Mouse (Mus musculus): ENCODE results near the gene Cgrrf1.

The Cgrrf1 gene

DNA sequence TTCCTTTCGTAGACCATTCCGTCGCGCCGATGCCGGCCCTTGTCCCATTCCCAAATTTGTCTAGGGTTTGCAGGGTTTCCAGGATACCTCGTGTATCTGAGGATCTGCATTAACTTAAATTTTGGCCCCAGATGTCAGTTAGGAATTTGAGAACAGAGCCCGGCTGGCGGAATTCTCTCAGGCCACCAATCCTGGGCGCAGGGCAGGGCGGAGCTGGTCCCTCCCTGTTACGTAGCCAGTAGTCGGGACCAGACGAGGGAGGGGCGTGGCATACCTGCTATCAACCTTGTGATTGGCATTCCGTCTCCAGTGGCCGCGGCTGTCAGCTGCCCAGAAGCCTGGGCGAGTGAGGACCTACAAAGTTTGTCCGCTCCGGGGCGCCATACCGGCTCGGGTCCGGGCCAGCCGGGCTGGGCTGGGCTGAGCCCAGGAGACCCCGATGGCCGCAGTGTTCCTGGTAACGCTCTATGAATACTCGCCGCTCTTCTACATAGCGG lies at the start of gene Cgrrf1:
Cgrrf1 (plus strand) TSS at position 289 of the 497 bp plus-strand sequence.
- in situ Hi-C loops (cut with MboI, MseI) = no loop called here

DNA sequence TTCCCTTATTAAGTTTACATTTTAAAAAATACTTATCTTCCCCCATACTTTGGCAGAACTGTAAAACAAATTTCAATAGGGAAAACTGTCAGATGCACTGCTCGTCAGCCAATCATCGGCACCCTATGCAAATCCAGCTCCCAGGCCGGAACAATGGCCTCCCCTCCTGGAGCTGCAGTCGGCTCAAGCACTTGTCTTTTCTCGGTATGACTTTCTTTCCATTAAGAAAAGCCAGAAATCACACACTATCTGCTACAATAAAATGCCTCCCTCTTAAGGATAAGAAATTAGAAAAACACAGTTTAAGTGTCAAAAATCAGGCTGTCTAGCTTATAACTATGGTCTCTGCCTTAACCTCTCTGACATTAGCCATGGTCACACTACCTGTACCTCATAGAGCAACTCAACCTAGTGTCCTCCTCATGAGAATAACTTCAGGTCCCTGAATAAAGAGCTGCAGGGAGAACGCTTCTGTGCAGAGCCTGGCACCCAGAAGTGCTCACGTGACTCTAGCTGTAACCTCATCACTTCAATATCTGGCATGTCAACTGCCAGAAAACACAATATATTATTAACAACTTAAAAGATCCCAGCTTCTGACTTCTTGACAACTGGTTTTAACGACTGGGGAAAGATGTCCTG lies 49.6 kb upstream of the Cgrrf1 start:
- in situ Hi-C loops (cut with MboI, MseI) = loop anchor here (25.0 kb wide), 1 partner anchor 1395 kb away; no protein-coding TSS in a partner anchor

DNA sequence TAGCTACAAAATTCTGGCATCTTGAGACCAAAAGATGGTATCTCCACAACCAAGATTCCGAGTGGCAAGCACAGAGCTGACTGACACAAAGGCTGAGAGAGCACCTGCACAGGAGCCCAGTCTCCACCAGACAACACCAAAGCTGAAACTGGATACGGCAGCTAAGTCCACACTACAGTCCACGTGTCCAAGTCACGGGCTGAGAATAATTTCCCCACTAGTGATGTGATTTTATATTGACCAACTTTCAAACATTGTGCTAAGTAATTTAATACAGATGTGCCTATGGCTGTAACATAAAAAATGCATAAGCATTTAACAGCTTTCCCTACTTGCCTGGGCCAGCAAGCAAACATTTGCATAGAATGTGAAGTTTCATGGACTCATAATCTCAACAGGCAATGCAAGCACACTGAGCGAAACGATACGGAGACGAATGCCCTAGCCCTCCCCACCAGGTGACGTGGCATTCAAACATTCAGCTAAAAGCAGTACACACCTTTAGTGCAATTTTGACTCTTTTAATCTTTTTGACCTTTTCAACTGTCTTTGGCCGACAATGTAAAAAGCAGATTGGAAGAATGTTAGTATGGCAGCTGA lies 48.5 kb upstream of the Cgrrf1 start:
- in situ Hi-C loops (cut with MboI, MseI) = loop anchor here (25.0 kb wide), 1 partner anchor 1396 kb away; no protein-coding TSS in a partner anchor

DNA sequence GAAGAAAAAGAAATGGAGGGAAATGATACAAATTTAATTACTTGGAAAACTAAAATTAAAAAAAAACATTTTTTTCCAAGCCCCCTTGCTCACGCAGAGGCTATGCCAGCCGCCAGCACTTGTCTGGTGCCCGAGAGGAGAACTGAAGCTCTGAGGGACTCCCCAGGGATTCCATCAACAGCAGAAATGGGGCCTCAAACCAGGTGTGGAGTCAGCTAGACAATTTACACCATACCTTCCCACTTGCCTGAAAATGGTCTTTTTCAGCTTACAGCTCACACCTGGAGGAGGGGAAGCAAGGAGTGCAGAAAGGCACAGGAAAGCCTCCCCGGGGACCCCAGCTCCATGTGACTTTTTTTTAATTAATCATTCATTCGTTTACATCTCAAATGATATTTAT lies 46.7 kb upstream of the Cgrrf1 start:
- in situ Hi-C loops (cut with MboI, MseI) = loop anchor here (25.0 kb wide), 1 partner anchor 1398 kb away; no protein-coding TSS in a partner anchor

DNA sequence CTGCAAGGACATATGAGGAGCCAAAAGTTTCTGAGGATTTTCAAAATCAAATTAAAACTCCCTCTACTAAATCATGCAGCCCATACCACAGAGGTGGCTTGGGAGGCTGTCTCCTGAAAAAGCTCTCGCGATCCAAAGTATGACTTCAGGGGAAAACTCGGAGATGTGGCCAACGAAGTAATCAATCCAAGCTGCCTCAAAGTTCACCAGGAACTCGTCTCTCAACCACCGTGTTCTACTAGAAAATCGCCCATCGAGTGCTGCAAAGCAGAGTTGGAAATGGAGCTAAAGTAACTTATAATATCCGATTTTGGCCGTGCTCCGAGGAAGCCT lies 44.5 kb upstream of the Cgrrf1 start:
- in situ Hi-C loops (cut with MboI, MseI) = loop anchor here (25.0 kb wide), 1 partner anchor 1400 kb away; no protein-coding TSS in a partner anchor

DNA sequence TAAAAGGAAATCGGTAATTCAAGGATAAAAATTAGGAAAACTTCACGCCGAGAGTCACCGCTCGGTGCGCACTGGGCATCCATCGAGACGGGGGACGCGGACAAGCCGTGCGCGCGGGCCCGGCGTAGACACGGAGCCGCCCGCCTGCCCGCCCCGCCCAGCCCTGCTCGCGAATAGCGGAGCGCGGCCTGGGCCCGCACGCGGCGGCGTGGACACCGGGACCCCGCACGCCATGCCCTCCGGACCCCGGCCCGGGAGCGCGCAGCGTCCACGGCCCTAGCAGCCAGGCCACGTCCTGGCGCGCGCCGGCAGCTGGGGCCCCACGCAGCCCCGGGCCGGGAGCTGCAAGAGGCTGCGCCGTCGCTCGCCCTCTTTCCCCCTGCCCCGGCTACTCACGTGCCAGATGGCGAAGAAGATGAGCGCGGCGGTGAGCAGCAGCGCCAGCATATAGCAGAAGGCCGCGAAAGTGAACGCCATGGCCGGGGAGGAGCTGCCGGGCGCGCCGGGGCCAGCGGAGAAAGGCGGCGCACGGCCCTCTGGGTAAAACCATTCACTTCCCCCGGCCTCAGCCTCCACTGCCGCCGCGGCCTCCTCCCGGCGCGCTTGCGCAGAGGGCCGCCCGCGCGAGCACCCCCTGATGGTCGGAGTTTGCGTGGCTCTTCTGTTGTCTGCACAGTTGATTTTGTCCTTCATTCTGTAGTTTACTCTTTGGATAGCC lies 44.0 kb upstream of the Cgrrf1 start, which contains the start of gene Cnih1:
Cnih1 (minus strand) TSS at position 625 of the 718 bp plus-strand sequence.
- in situ Hi-C loops (cut with MboI, MseI) = loop anchor here (25.0 kb wide), 1 partner anchor 1401 kb away; no protein-coding TSS in a partner anchor

DNA sequence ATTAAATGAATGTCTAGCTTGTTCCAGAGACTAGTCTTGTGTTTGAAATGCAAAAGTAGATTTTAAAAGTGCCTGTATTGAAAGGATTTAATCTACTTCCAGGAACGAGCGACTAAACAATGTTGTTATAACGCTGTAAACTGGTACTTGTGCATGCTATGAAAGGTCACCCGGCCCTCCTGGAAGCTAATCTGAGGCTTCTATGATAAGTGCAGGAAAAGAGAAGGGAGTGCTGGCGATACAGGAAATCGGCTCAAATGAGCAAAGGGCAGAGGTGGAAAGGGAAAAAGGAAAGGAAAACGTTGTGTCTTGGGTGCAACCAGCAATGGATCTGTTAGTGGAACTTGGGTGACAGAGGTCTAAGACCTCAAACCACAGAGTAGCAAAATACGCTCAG lies 43.4 kb upstream of the Cgrrf1 start:
- in situ Hi-C loops (cut with MboI, MseI) = loop anchor here (25.0 kb wide), 1 partner anchor 1401 kb away; no protein-coding TSS in a partner anchor

DNA sequence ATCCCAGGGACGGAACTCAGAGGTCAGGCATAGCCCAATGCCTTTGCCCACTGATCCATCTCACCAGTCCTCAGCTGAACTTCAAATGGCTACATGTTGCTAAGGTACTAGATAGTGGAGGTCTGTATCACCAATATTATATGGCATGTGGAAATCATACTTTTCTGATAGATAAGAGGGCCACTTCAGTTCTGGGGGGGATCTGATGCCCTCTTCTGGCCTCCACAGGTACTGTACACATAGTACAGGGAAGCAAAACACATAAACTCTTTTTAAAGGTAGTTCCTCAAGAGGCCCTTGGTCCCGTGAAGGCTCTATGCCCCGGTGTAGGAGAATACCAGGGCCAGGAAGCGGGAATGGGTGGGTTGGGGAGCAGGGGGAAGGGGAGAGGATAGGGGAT lies 41.6 kb upstream of the Cgrrf1 start:
- in situ Hi-C loops (cut with MboI, MseI) = loop anchor here (25.0 kb wide), 1 partner anchor 1403 kb away; no protein-coding TSS in a partner anchor

DNA sequence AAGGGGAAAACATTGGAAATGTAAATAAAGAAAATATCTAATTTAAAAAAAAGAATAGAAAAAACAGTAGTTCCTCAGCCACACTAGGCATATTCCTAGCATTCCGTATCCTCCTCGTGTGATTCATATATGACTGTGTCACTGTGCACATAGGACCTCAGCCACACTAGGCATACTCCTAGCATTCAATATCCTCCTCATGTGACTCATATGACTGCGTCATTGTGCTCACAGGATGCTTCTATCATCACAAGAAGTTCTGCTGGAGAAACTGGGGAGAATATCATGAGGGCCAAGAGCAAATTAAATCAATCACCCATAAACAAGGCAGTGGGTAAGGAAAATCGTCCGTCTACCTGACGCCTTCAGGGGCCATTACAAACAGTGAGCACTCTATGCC lies 41.2 kb upstream of the Cgrrf1 start:
- in situ Hi-C loops (cut with MboI, MseI) = loop anchor here (25.0 kb wide), 1 partner anchor 1403 kb away; no protein-coding TSS in a partner anchor

DNA sequence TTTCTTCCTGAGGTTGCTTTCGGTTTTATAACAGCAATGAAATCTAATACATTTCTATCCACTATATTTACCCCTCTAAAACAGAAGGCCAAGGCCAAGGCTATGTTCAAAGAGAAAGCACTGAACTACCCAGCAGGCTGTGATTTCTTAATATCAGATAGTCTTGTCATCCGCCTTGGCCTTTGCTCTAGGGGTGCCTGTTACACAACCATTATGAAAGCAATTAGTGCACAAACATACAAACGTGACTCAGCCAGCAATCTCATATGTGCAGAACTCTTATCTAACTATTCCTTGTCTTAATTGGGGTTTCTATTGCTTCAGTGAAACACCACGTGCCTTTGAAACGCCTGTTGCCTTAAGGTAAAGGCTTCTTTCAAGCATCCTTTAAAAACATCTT lies 37.8 kb upstream of the Cgrrf1 start:
- in situ Hi-C loops (cut with MboI, MseI) = loop anchor here (25.0 kb wide), 1 partner anchor 1407 kb away; no protein-coding TSS in a partner anchor

DNA sequence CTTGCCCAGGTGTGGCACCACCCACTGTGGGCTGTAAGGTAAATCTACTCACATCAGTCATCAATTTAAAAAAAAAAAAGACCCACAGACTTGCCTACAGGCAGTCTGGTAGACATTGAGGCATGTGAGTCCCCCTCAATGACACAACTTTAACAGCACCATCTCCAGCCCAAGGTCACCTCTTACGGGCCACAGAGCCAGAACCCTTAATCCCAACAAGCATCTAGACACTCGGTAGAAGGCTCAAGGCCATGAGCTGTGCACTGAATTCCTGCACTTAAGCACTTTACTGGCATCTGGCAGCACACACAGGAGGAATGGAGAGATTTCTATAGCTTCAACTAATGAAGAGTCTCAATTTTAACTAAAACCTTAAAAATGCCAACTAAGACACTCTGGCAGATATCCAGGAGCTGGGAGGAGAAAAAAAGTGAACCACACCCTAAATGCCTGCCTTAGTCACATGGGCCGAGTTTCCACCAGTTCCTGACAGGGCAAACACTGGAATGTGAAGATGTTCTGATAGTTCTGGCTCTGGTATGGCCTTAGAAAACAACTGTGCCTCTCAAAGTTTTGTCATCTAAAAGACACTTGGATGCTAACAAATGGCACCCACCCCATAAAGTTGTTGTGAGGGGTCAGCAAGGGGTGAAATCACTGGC lies 31.1 kb upstream of the Cgrrf1 start:
- in situ Hi-C loops (cut with MboI, MseI) = loop anchor here (25.0 kb wide), 1 partner anchor 1611 kb away; no protein-coding TSS in a partner anchor

DNA sequence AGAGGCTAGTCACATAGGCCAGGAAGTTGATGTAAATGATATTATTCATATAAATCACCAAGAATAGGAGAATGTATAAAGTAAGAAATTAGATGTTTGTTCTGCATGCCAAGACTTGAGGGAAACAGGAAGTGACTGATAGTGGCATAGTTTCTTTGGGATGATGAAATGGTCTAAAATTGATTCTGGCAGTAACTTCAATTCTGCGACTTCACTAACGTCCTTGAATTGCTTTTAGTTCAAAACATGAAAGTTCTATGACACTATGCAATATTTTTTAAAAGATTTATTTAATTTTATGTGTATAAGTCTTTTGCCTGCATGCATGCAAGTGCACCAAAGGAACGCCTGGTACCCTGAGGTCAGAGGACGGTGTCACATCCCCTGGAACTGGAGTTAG lies 28.7 kb upstream of the Cgrrf1 start:
- in situ Hi-C loops (cut with MboI, MseI) = loop anchor here (25.0 kb wide), 1 partner anchor 1609 kb away; no protein-coding TSS in a partner anchor

DNA sequence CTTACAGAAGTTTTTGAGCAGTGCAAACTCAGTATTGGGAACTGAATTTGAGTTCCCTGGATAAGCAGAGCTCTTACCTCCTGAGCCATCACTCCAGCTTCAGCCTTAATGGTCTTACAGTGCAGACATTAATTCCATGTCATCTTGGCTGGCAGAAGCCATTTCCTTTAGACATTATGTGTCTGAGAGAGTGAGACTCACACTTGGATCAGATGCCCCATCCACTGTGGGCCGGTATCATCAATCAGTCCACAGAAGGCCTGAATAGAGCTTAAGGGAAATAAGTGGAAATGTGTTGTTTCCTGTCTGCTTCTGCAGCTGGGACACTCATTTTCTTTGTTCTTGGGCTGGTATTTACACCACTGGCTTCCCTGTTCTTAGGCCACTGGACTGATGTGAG lies 28.1 kb upstream of the Cgrrf1 start:
- in situ Hi-C loops (cut with MboI, MseI) = loop anchor here (25.0 kb wide), 1 partner anchor 1609 kb away; no protein-coding TSS in a partner anchor

DNA sequence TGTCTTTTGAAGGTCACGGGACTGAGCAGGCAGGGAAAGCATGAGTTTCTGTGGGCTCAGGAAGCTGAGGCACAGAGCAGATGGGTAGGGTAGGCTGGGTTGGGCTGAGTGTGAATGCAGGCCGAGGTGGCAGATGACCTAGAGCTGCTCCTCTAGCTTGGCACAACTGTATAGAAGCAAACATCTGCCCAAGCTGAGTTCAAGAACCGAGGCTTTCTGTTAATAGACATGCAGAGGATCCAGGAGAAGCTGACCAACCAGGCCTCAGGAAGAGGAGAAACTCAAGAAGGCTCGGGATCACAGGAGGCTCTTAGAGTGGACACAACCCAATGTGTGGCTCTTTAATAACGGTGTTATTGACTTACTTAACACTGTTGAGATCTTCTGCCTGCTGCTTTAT lies 25.7 kb upstream of the Cgrrf1 start:
- in situ Hi-C loops (cut with MboI, MseI) = loop anchor here (25.0 kb wide), 1 partner anchor 1606 kb away; no protein-coding TSS in a partner anchor

DNA sequence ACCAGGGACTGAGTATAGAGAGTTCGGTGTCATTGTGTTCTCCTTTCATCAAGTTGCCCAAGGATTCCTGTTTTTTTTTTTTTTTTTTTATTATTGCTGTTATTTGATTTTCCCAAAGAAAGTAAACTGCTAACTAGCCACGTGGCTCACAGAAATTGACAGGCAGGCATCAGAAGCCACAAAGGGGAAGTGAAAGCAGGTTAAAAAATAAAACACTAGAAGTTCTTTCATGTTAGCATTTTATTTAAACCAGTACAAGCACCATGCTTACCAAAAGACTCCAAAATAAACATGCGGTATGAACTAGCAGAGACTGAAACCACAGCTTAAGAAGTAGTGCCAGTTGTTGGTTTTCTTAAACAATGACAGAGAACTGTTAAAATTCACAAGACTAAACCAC lies 24.0 kb upstream of the Cgrrf1 start:
- in situ Hi-C loops (cut with MboI, MseI) = loop anchor here (25.0 kb wide), 1 partner anchor 1604 kb away; no protein-coding TSS in a partner anchor

DNA sequence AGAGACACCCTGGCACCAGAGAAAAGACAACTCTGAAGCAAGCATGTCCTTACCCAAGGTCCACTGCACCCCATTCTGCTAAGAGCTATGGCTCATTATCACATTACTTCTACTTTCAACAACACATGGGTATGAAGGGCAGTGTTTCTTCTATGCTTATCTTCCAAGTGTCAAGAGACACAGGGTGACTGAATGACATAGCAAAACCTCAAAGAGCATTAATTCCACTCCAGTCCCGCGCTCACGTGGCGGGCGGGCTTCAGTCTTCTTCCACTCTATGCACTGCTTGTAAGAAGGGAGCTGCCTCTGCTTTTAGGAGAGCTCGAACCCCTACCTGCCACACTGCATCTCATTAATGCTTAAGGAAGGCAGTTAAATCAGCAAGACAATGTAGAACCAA lies 16.3 kb upstream of the Cgrrf1 start:
- in situ Hi-C loops (cut with MboI, MseI) = loop anchor here (25.0 kb wide), 1 partner anchor 1597 kb away; no protein-coding TSS in a partner anchor

DNA sequence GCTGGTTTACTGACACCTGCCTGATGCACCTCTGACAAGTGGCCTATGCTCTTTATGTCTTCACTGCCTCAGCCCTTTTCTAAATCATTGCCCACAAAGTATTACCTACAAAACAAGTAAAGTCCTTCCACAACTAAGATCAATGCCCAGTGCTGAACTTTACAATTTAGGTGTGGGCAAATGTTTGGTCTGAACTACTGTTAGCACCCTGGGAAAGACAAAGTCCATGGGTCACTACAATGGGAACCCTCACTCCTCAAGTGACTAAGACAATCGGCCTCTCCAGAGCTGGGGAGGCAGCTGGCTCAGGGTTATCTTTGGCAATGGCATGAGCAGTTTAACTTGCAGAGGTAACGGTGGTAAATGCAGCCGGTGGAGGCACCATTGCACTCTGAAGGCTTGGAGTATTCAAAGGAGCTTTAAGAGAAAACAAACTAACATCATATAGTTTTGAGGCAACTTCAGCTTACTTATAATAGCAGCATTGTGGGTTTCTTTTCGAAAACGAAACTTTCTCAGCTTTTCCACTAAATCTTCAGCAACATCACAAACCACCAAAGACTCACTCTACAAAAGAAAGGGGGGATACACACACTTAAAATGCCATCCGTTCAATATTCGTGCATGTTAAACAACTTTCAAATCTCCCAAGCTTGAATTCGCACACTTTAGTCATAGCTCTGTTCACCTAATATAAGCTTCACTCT lies 14.9 kb upstream of the Cgrrf1 start:
- in situ Hi-C loops (cut with MboI, MseI) = loop anchor here (25.0 kb wide), 1 partner anchor 1595 kb away; no protein-coding TSS in a partner anchor

DNA sequence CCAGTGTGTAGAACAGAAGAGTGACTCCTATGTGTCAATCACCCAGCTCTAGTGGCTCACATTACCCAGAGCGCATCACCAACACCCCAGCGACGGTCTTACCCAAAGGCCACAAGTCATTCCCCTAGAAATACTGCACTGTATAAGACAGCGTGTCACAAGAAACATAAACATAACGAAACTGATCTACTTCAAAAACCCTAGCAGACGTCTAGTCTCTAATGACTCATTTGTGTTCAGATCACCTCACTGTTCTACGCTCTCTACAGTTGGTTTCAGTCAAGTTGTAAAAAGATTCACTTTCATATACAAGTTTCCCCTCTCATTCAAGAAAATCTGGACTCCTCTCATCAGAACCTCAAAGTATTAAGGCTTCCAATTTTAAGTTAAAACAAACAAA lies 13.2 kb upstream of the Cgrrf1 start:
- in situ Hi-C loops (cut with MboI, MseI) = loop anchor here (25.0 kb wide), 1 partner anchor 1594 kb away; no protein-coding TSS in a partner anchor

DNA sequence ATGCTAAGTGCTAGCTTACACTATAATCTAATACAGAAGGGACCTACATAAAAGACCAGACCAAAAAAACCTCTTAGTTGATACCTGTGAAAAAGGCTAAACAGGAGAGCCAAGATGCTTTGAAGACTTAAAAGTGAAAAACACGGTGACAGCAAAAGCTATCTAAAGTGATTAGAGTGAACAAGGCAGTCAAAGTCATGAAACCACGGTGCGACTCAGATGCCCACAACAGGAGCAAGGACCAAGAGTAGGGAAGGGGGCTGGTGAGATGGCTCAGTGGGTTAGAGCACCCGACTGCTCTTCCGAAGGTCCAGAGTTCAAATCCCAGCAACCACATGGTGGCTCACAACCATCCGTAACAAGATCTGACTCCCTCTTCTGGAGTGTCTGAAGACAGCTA lies 12.0 kb upstream of the Cgrrf1 start:
- in situ Hi-C loops (cut with MboI, MseI) = loop anchor here (25.0 kb wide), 1 partner anchor 1592 kb away; no protein-coding TSS in a partner anchor

DNA sequence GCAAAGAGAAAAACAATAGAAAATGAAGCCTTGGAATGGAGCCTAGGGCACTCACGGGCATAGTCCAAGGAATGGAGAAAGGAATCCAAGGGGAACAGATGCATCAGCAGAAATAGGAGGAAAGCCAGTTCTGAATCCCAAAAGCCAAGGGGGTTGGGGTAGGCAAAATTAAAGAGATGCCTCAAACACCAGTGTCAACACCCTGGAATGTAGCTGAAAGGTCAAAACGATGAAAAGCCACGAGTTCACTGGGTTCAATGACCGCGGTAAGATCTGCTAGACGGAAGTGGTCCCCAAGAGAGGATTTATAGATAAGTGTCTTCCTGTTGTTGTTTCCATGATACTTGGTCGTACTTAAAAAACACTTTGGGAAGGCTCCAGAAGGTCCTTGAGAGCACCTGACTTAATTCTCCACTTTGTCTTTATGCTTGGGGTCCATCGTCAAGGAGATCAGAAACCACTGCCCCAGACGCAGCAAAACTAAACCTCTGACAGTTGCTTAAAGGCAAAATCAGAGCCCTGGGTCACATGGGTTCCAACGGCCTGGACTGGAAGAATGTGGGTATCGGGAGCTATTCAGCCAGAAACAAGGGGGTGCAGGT lies 10.6 kb upstream of the Cgrrf1 start:
- in situ Hi-C loops (cut with MboI, MseI) = loop anchor here (25.0 kb wide), 1 partner anchor 1591 kb away; no protein-coding TSS in a partner anchor

Measured in T-helper 1 cell (primary cell).